Mouse (Mus musculus): ENCODE data around the gene Gnaz. TPM values are rescaled to one million over a fixed set of nuclear protein-coding genes. Genes with fewer than 3 reads are reported as not detected.
A peak's percentile ranks its signal among the peaks of the same experiment; 100 is the strongest.

Gnaz gene
- 100 to 1,000 TPM; 124 to 133 TPM for total RNA-seq (2021)

GRCm38 (mm10) chr10:74966850-74967451, at the start of gene Gnaz:
Gnaz (plus strand) TSS chr10:74967177.
- peak; percentile 99 for DNase-seq (ENCODE audit: low spot score in 2 of 2)
- intact Hi-C loops (cut with DNase I) = loop anchor here (1.0 kb wide), 1 partner anchor 40 kb away; no protein-coding TSS in a partner anchor

- no peak for DNase-seq (ENCODE audit: low spot score in 2 of 2)
- intact Hi-C loops (cut with DNase I) = no loop called here
Measured at GRCm38 (mm10) chr10:74919277-74919676, 47.7 kb upstream of the Gnaz start.

- intact Hi-C loops (cut with DNase I) = loop anchor here (5.0 kb wide), 1 partner anchor 231 kb away; no protein-coding TSS in a partner anchor
- peak; percentile 71 to 78 for DNase-seq (ENCODE audit: low spot score in 2 of 2)
Measured at GRCm38 (mm10) chr10:74920853-74921567, 46.0 kb upstream of the Gnaz start.

- intact Hi-C loops (cut with DNase I) = loop anchor here (5.0 kb wide), 1 partner anchor 231 kb away; no protein-coding TSS in a partner anchor
- no peak for DNase-seq (ENCODE audit: low spot score in 2 of 2)
Measured at GRCm38 (mm10) chr10:74921614-74922013, 45.4 kb upstream of the Gnaz start.

GRCm38 (mm10) chr10:74922763-74923162, 44.2 kb upstream of the Gnaz start:
- intact Hi-C loops (cut with DNase I) = loop anchor here (5.0 kb wide), 1 partner anchor 230 kb away; no protein-coding TSS in a partner anchor
- DNase-seq (ENCODE audit: low spot score in 2 of 2) = peak; percentile 66 to 87

- DNase-seq (ENCODE audit: low spot score in 2 of 2) = no peak
- intact Hi-C loops (cut with DNase I) = loop anchor here (5.0 kb wide), 1 partner anchor 228 kb away; no protein-coding TSS in a partner anchor
Measured at GRCm38 (mm10) chr10:74924274-74924673, 42.7 kb upstream of the Gnaz start.

GRCm38 (mm10) chr10:74925324-74925723, 41.7 kb upstream of the Gnaz start:
- intact Hi-C loops (cut with DNase I) = no loop called here
- DNase-seq (ENCODE audit: low spot score in 2 of 2) = peak; percentile 76 to 78

- DNase-seq (ENCODE audit: low spot score in 2 of 2) = no peak
- intact Hi-C loops (cut with DNase I) = no loop called here
Measured at GRCm38 (mm10) chr10:74928276-74928675, 38.7 kb upstream of the Gnaz start.

- intact Hi-C loops (cut with DNase I) = no loop called here
- DNase-seq (ENCODE audit: low spot score in 2 of 2) = no peak
Measured at GRCm38 (mm10) chr10:74929578-74929977, 37.4 kb upstream of the Gnaz start.

- intact Hi-C loops (cut with DNase I) = no loop called here
- DNase-seq (ENCODE audit: low spot score in 2 of 2) = no peak
Measured at GRCm38 (mm10) chr10:74930541-74930940, 36.4 kb upstream of the Gnaz start.

GRCm38 (mm10) chr10:74931631-74932030, 35.3 kb upstream of the Gnaz start:
- intact Hi-C loops (cut with DNase I) = no loop called here
- DNase-seq (ENCODE audit: low spot score in 2 of 2) = no peak

GRCm38 (mm10) chr10:74932487-74932886, 34.5 kb upstream of the Gnaz start:
- DNase-seq (ENCODE audit: low spot score in 2 of 2) = no peak
- intact Hi-C loops (cut with DNase I) = no loop called here

GRCm38 (mm10) chr10:74933548-74934190, 33.3 kb upstream of the Gnaz start:
- no peak for DNase-seq (ENCODE audit: low spot score in 2 of 2)
- intact Hi-C loops (cut with DNase I) = no loop called here

GRCm38 (mm10) chr10:74934521-74934920, 32.5 kb upstream of the Gnaz start:
- DNase-seq (ENCODE audit: low spot score in 2 of 2) = no peak
- intact Hi-C loops (cut with DNase I) = no loop called here

- intact Hi-C loops (cut with DNase I) = loop anchor here (5.0 kb wide), 1 partner anchor 217 kb away; no protein-coding TSS in a partner anchor
- no peak for DNase-seq (ENCODE audit: low spot score in 2 of 2)
Measured at GRCm38 (mm10) chr10:74935016-74935415, 32.0 kb upstream of the Gnaz start.

GRCm38 (mm10) chr10:74937003-74937790, 29.8 kb upstream of the Gnaz start:
- intact Hi-C loops (cut with DNase I) = loop anchor here (1.0 to 5.0 kb wide), 2 partner anchors 85 to 215 kb away; no protein-coding TSS in a partner anchor
- DNase-seq (ENCODE audit: low spot score in 2 of 2) = peak; percentile 35 to 55

GRCm38 (mm10) chr10:74938410-74938809, 28.6 kb upstream of the Gnaz start:
- intact Hi-C loops (cut with DNase I) = loop anchor here (5.0 kb wide), 1 partner anchor 214 kb away; no protein-coding TSS in a partner anchor
- DNase-seq (ENCODE audit: low spot score in 2 of 2) = no peak

GRCm38 (mm10) chr10:74939300-74939699, 27.7 kb upstream of the Gnaz start:
- intact Hi-C loops (cut with DNase I) = loop anchor here (5.0 kb wide), 1 partner anchor 213 kb away; no protein-coding TSS in a partner anchor
- DNase-seq (ENCODE audit: low spot score in 2 of 2) = no peak

GRCm38 (mm10) chr10:74940795-74941194, 26.2 kb upstream of the Gnaz start:
- no peak for DNase-seq (ENCODE audit: low spot score in 2 of 2)
- intact Hi-C loops (cut with DNase I) = no loop called here
